Mouse (Mus musculus): ENCODE data around the gene Fnbp1.
"Not testable (repeated sequence)": the region's sequence is repeated elsewhere in the genome, so short reads cannot be mapped to it uniquely, and the experiment has no call there.

The Fnbp1 gene

DNA sequence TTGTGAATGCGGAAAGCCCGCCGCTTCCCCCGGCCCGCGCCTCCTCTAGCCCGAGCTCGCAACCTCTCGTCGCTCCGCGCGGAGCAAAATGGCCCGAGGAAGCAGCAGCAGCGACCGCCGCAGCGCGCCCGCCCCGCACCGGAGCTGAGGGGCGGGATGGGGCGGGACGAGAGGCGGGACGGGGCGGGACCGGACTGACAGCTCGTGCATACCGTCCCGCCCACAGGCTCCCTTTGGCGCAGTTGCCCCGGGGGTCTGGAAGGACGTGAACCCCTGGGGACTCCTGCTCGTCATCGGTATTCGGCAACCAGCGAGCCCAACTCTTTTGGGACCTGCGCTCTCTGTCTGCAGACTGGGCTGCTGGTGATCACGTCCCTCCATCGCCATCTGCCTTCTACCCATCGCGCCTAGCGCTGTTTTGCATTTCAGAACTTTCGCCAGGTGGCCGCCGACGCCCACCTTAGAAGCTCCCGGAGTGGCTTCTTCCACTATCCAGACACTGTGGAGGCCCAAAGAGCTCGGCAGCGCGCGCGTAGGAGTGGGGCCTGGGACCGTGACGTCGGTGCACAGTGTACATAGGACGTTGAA, at the start of gene Fnbp1:
Gene Fnbp1 (minus strand): TSS at position 142 of the 588 bp plus-strand sequence.
- peak; percentile 88 to 92 for DNase-seq

- DNase-seq, result no peak
These were observed 47.8 kb upstream of the Fnbp1 start for GRCm38 (mm10) chr2:31189654-31190053.

- no peak for DNase-seq
These were observed 46.9 kb upstream of the Fnbp1 start for GRCm38 (mm10) chr2:31188691-31189090.

DNA sequence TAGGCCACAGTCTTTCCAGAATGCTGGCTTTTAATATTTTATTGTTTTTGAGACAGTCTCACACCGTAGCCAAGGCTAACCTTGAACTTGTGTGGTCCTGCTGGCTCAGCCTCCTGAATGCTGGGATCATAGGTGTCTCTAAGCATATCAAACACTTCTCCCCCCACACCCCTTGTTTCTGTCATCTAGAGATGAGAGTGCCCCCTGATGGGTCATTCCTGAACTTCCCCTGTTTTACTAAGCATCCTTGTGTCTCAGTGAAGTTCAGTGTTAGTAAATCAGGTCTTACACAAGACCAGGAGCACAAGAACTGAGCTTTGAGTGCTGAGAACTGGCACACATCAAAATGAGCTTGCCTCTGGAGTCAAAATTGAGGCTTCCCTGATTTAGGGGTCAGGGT, 42.0 kb upstream of the Fnbp1 start:
- peak; percentile 32 to 55 for DNase-seq

DNA sequence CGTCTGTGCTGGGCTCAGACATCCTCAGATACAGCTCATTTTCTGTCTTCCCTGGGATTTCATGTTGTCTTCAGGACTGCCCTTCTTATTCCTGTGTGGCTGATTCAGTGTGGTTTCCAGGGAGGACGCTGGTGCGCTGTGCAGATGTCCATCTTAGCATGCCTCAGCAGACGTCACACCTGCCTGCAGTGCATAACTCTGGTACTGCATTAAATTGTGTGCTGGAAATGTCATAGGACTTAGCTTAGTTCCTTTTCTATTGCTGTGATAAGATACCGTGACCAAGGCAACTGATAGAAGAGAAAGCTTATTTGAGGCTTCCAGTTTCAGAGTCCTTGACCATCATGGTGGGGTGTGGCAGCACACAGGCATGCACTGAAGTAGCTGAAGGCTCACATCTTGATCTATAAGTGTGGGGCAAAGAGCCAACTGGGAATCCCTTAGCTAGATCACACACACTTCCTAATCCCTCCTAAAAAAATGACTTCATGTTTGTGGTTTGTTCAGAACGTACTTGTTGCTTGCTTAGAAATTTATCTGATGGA, 41.0 kb upstream of the Fnbp1 start:
- no peak for DNase-seq

DNA sequence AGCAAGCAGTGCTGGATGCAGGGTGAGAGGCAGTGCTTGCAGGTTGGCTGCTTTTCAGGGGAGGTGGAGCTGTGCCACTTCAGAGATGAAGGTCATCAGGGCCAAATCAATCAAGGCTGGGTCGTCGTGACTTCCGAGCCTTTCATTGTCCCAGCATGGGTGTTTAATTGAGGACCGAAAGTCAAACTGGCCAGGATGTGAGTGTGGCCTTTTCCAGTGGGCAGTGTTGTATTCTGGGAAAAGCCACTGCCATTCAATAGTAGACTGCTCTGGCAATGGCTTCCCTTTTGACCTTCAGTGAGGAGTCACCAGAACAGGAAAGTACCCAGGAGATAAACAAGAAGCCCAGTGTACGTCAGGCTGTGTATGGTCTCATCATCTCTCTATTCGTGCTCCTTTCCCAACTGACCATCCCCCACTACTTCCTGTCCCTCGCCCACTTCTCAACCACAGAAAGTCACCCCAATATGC, 38.3 kb upstream of the Fnbp1 start:
- DNase-seq, result no peak

GRCm38 (mm10) chr2:31179471-31179870, 37.7 kb upstream of the Fnbp1 start:
- no peak for DNase-seq

DNA sequence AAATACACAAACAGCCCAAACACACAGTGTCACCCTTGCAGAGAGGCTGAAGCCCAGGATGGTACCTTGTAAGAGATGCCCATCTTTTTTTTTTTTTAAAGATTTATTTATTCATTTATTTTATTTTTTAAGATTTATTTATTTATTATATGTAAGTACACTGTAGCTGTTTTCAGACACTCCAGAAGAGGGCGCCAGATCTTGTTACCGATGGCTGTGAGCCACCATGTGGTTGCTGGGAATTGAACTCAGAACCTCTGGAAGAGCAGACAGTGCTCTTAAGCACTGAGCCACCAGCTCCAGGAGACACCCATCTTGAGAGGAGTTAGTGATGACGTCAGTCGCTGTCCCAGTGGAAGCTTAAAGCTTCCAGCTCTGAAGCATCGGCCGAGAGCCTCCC, 36.8 kb upstream of the Fnbp1 start:
- peak; percentile 36 to 53 for DNase-seq

DNA sequence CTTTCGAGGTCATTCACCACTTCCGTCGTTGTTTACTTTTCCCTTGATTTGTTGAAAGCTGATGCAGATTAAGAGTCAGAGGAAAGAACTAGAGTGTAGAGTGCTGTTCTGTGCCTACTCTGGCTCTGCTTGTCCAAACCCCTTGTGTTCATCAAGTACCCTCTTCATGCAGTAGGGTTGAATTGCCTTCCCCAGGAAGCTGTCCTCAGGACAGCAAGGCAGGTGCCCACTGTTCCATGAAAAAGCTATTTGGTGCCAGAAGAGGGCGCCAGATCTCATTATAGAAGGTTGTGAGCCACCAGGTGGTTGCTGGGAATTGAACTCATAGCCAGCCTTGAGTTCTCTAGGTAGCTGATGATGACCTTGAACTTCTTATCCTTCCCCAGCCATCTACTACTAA, 31.5 kb upstream of the Fnbp1 start:
- DNase-seq, result peak in 1 of 2 experiments; percentile 29

GRCm38 (mm10) chr2:31172536-31172935, 30.7 kb upstream of the Fnbp1 start:
- DNase-seq, result no peak

- no peak for DNase-seq
These were observed 30.2 kb upstream of the Fnbp1 start for GRCm38 (mm10) chr2:31172001-31172400.

DNA sequence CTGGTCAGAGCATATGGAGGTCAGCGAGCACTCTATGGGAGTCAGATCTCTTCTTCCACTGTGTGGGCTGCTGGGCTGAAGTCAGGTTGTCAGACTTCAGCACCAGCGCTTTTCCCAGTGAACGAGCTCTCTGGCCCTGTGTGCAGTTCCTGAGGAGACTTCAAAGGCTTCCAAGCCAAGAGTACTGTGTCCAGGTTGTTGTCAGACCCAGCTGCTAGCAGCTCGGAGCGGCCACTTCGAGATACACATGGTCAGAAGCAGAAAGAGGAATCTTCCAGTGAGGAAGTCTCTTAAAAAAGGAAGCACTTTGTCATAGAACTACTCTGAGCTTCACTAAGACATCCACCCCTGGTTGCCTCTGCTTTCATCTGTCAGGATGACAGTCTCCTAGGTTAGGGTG, 28.4 kb upstream of the Fnbp1 start:
- no peak for DNase-seq

DNA sequence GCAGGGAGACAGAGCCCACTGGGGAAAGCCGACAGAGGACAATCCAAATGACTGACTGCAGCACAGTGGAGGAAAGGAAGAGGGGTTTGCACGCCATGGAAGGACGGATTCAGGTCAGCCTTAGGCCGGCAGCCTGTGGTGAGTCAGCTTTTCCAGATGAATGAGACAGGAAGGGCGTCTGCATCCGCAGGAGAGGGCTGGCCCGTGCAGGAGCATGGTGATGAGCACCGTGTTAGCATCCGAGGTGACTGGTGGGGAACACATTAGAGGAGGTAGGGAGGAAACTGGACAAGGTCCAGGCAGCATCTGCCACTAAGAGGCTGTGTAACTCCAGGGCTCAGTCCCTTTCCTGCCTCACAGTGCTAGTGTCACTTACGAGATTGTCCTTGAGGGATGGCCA, 27.2 kb upstream of the Fnbp1 start:
- DNase-seq, result no peak

GRCm38 (mm10) chr2:31167571-31167970, 25.8 kb upstream of the Fnbp1 start:
- not testable (repeated sequence) for DNase-seq

DNA sequence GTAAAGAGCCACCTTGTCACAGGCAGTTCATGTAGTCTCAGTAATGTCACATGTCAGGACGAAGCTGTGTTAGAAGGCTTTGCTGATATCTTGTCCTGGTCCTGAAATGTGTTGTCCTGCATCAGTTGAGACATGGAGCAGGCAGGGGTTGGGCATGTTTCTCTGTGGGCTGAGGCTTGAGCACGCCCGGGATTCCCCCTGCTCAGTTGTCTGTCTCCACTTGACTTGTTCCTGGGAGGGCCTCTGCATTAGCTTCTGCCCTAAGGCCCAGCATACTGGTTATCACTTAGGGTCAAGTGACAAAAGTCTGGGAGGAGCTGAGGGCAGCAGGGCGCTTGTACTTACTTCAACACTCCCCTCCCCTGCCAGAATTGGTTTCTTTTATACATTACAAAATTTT, 23.7 kb upstream of the Fnbp1 start:
- no peak for DNase-seq

- DNase-seq, result peak in 1 of 2 experiments; percentile 31
These were observed 23.1 kb upstream of the Fnbp1 start for GRCm38 (mm10) chr2:31164841-31165455.

- DNase-seq, result peak in 1 of 2 experiments; percentile 49
These were observed 21.7 kb upstream of the Fnbp1 start for GRCm38 (mm10) chr2:31163361-31164118.

DNA sequence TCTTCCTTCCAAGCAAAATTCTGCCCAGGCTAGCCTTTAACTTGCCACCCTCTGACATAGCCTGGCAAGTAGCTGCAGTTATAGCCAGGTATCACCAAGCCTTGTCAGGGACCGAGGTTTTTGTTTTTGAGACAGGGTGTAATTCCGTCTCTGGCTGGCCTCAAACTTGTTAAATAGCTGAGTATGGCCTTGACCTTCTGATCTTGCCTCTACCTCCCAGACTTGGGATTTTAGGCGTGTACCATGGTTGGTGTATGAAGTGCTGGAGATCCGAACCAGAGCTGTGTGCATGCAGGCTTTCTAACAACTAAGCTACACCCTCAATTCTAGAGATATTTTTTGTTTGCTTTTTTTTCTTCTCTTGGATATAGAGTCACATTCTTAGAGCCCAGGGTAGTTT, 19.8 kb upstream of the Fnbp1 start:
- no peak for DNase-seq

GRCm38 (mm10) chr2:31160147-31160920, 18.5 kb upstream of the Fnbp1 start:
- DNase-seq, result no peak

- no peak for DNase-seq
These were observed 15.0 kb upstream of the Fnbp1 start for GRCm38 (mm10) chr2:31156846-31157245.

DNA sequence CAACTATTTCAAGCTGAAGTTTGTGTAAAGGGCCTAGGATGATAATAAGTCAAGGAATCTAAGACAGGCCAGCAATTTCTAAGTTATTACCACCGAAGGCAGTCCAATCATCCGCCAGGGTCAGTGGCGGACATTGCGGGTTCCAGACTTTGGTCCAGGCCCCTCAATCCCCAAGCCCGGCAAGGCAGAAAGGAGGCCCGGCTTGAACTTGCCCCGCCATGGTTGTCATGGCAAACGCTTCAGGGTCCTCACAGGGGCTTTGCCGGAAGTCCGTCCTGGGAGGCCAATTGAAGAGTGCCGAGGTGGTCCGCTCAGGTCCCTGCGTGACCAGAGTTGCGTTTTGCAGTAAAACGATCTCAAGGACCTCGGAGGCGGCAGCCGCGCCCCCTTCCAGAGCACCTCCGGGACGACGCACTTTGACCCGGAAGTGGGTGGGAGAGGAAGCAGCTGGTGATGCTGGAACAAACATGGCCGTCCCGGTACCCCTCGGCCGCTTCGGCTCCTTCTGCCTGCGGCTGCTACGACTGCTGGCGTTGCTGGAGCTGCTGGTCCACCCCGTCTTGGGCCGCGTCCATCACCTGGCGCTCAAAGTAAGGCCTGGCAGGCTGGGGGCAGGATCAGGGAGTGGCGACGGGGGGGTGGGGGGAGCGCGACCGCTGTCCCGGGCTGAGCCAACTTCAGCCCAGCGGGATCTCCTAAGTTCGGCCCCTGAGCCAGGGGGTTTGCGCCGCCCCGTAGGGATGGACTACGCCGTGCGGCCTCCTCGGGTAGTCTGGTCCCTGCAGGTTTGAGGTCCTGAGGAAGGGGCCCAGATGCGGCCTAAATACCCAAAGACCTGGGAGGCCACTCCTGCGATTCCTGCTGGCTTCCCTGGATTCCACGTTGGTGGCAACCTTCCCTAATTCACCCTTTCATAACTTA, 10.3 kb upstream of the Fnbp1 start, which contains the start of gene Gpr107:
Gene Gpr107 (plus strand): TSS at position 425 of the 921 bp plus-strand sequence.
- DNase-seq, result peak; percentile 81

DNA sequence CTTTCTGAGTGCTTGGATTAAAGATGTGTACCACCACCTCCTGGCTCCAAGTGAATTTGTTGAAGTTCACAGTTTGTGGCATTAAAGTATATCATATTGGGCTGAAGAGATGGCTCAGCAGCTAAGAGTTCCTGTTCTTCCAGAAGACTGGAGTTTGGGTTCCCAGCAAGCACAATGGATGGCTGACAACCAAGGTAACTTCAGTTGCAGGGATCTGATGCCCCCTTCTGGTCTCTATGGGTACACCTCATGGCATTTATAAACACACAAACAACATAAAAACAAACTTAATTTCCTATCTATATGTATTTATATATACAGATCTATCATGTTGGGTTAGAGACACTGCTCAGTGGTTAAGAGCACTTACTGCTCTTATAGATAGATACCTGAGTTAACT, 9.0 kb upstream of the Fnbp1 start:
- DNase-seq, result no peak

Measured in cerebellum, postnatal 14 days (tissue).